ENCODE assay signal across 11 mouse cellular contexts in the genomic region with DNA sequence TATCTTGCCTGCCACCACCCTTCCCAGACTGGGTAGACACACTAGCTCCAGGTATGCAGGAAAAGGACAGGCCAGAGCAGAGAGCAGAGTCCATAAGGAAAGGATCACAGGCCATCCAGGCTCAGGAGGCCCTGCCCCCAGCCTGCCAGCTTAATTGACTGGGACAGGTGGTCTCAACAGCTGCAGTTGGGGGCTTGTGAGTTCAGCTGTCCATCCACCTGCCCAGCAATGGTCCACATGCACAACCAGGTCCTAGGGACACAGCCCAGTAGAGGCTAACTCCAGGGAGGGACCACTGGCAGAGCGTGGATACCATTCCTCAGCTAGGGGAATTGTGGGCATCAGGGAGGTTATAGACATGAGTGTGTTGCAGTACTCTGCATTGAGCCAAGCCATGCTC. TPM values are rescaled to one million over a fixed set of nuclear protein-coding genes. Genes with fewer than 3 reads are reported as not detected.
DNase-seq lines count a peak whose midpoint lies in the region; ATAC-seq and TF ChIP-seq lines count a peak whose summit lies in the region.
"Had no signal": no experiment of that assay in that cellular context is flagged by ENCODE, and none has a peak within 500 bp of the region (broad histone marks: within the 10 kb centered on the region; RNA-seq: fewer than 3 reads in every experiment).

No protein-coding gene starts in this region.

- peak; percentile 17; the same call in 1 of the 2 replicates for ATAC-seq in limb, embryonic 13.5 days (ENCODE audit: low FRiP score, low read depth)

- no peak for TF ChIP-seq CTCF in layer of hippocampus, adult 2 months (conservative IDR thresholded peaks at IDR 0.05)

- 91% methylated on average over 1 of the region's 1 CpGs for WGBS in heart, embryonic 10.5 days
- 94% methylated on average over 1 of the region's 1 CpGs for WGBS in embryonic facial prominence, embryonic 10.5 days
- 79% methylated on average over 1 of the region's 1 CpGs for WGBS in limb, embryonic 13.5 days

- no peak for DNase-seq in heart, embryonic 10.5 days (ENCODE audit: low spot score)
- DNase-seq in heart, postnatal 36 days, result no peak
- DNase-seq in layer of hippocampus, adult 2 months (ENCODE audit: low spot score in 2 of 2), result no peak
- DNase-seq in layer of hippocampus, adult 9-11 months, result no peak
- DNase-seq in embryonic facial prominence, embryonic 10.5 days (ENCODE audit: low spot score), result peak; percentile 33
- DNase-seq in right cerebral cortex, postnatal 36 days (ENCODE audit: low spot score in 2 of 2), result no peak
- no peak for DNase-seq in adrenal gland, adult 8-10 months
- DNase-seq: cerebellum, postnatal 14 days; forebrain, postnatal 0 days; kidney, postnatal 25 days had no signal

- peak overlapping the region; percentile 17; the same call in 1 of the 2 replicates for H3K4me2 ChIP-seq in limb, embryonic 13.5 days (replicated peaks)

- peak overlapping the region; percentile 90 for H3K27ac ChIP-seq in heart, embryonic 10.5 days
- H3K27ac ChIP-seq in layer of hippocampus, adult 2 months, result peak overlapping the region; percentile 69; the same call in 1 of the 2 replicates
- peak overlapping the region; percentile 89 for H3K27ac ChIP-seq in embryonic facial prominence, embryonic 10.5 days (replicated peaks)
- H3K27ac ChIP-seq in limb, embryonic 13.5 days, result peak overlapping the region; percentile 94

- H3K9me3 ChIP-seq in heart, embryonic 10.5 days, result no peaks in the 10 kb centered on the region
- H3K9me3 ChIP-seq in embryonic facial prominence, embryonic 10.5 days, result no peaks in the 10 kb centered on the region
- no peaks in the 10 kb centered on the region for H3K9me3 ChIP-seq in limb, embryonic 13.5 days

- peaks cover 60% of the 10 kb centered on the region for H3K36me3 ChIP-seq in heart, embryonic 10.5 days
- H3K36me3 ChIP-seq in embryonic facial prominence, embryonic 10.5 days (replicated peaks), result peaks cover 88% of the 10 kb centered on the region
- peaks cover 79% of the 10 kb centered on the region for H3K36me3 ChIP-seq in limb, embryonic 13.5 days

- peak overlapping the region; percentile 20; the same call in 1 of the 2 replicates for H3K9ac ChIP-seq in limb, embryonic 13.5 days
- H3K9ac ChIP-seq: forebrain, postnatal 0 days had no signal

- no peaks in the 10 kb centered on the region for H3K27me3 ChIP-seq in heart, embryonic 10.5 days (ENCODE audit: insufficient read depth, poor library complexity, severe bottlenecking)
- no peaks in the 10 kb centered on the region for H3K27me3 ChIP-seq in embryonic facial prominence, embryonic 10.5 days (replicated peaks; ENCODE audit: low read depth, poor library complexity, severe bottlenecking)
- no peaks in the 10 kb centered on the region for H3K27me3 ChIP-seq in limb, embryonic 13.5 days

- peaks cover 58% of the 10 kb centered on the region for H3K4me1 ChIP-seq in heart, embryonic 10.5 days
- peaks cover 49% of the 10 kb centered on the region for H3K4me1 ChIP-seq in embryonic facial prominence, embryonic 10.5 days
- H3K4me1 ChIP-seq in limb, embryonic 13.5 days, result peaks cover 41% of the 10 kb centered on the region

- intact Hi-C loops in heart, postnatal 36 days (cut with DNase I), result loop anchor here (5.0 kb wide), 1 partner anchor 206 kb away; no protein-coding TSS in a partner anchor

- no peak overlapping the region for H3K4me3 ChIP-seq in heart, embryonic 10.5 days
- no peak overlapping the region for H3K4me3 ChIP-seq in layer of hippocampus, adult 2 months
- no peak overlapping the region for H3K4me3 ChIP-seq in embryonic facial prominence, embryonic 10.5 days
- H3K4me3 ChIP-seq in limb, embryonic 13.5 days, result no peak overlapping the region

RNA-seq across cellular contexts. Expression of a gene that starts 16.6 kb away (rescaled TPM):
- polyA plus RNA-seq in heart, embryonic 10.5 days (2016; fragmentation: Nextera tagmentation; extraction: Ambion mirVana), result 11.3 and 14.3 TPM in 2 replicates
- total RNA-seq in heart, postnatal 36 days (2021), result 10 to 100 TPM; 18.9 to 21.9 TPM
- total RNA-seq in layer of hippocampus, adult 2 months (2021), result 100 to 1,000 TPM; 108 to 120 TPM
- 24.9 and 25.5 TPM in 2 replicates for polyA plus RNA-seq in embryonic facial prominence, embryonic 10.5 days (2016; fragmentation: Nextera tagmentation; extraction: Ambion mirVana)
- 29.6 and 29.8 TPM in 2 replicates for polyA plus RNA-seq in limb, embryonic 13.5 days (2015; fragmentation: Nextera tagmentation; extraction: Ambion mirVana)
- total RNA-seq in adrenal gland, adult 8-10 months (2022), result 10 to 100 TPM; 65.9 to 85.2 (median 71.0) TPM
